Mouse (Mus musculus) megakaryocyte, adult 5-6 weeks (primary cell): ENCODE results near the gene Anapc10. TPM values are rescaled to one million over a fixed set of nuclear protein-coding genes. Genes with fewer than 3 reads are reported as not detected.
"Not testable (repeated sequence)": the region's sequence is repeated elsewhere in the genome, so short reads cannot be mapped to it uniquely, and the experiment has no call there.

Experiments used
- ATAC-seq: 2 replicates; pipeline ENCODE4 v1.8.0; 2016; ENCODE audit warnings: mild to moderate bottlenecking, inconsistent platforms; ENCODE audit not compliant: poor library complexity, severe bottlenecking
- total RNA-seq, 2 experiments: library from RNA; stranded (forward) in 1 of 2; stranded (reverse) in 1 of 2; fragments of 153-499, 151-499 nt in 1 of 2; fragments of 221-1000, 200-1000 nt in 1 of 2; gene quantifications; 2 replicates each; pipeline versions ENCODE4 v1.2.3 to v1.2.4; 2015 to 2017

Gene Anapc10
- 20.1 and 20.5 TPM in 2 replicates for total RNA-seq (2015)
- total RNA-seq (2017): 8.0 and 8.7 TPM in 2 replicates

- ATAC-seq: peak; percentile 96
Measured at GRCm38 (mm10) chr8:79711064-79711961, at the start of gene Anapc10, which contains the start of gene Abce1. Gene Anapc10 (plus strand): TSS chr8:79711820. Gene Abce1 (minus strand): TSS chr8:79711740.

GRCm38 (mm10) chr8:79676461-79676860 lies 35.2 kb upstream of the Anapc10 start:
- no peak for ATAC-seq

- peak; percentile 52 for ATAC-seq
Measured at GRCm38 (mm10) chr8:79679005-79679404, 32.6 kb upstream of the Anapc10 start.

GRCm38 (mm10) chr8:79680083-79680482 lies 31.5 kb upstream of the Anapc10 start:
- peak; percentile 66 for ATAC-seq

GRCm38 (mm10) chr8:79680555-79680954 lies 31.1 kb upstream of the Anapc10 start:
- peak; percentile 79 for ATAC-seq

- no peak for ATAC-seq
Measured at GRCm38 (mm10) chr8:79680965-79681364, 30.7 kb upstream of the Anapc10 start.

- ATAC-seq: not testable (repeated sequence)
Measured at GRCm38 (mm10) chr8:79685927-79686326, 25.7 kb upstream of the Anapc10 start.

- ATAC-seq: no peak
Measured at GRCm38 (mm10) chr8:79692531-79692930, 19.1 kb upstream of the Anapc10 start.

- no peak for ATAC-seq
Measured at GRCm38 (mm10) chr8:79706687-79707086, 4.9 kb upstream of the Anapc10 start.

- no peak for ATAC-seq
Measured at GRCm38 (mm10) chr8:79712676-79713075, 1.1 kb downstream of the Anapc10 start.

- no peak for ATAC-seq
Measured at GRCm38 (mm10) chr8:79721537-79721936, 9.9 kb downstream of the Anapc10 start.

GRCm38 (mm10) chr8:79723308-79723707 lies 11.7 kb downstream of the Anapc10 start:
- no peak for ATAC-seq

GRCm38 (mm10) chr8:79724589-79724988 lies 13.0 kb downstream of the Anapc10 start:
- ATAC-seq: no peak

- no peak for ATAC-seq
Measured at GRCm38 (mm10) chr8:79727900-79728299, 16.3 kb downstream of the Anapc10 start.

GRCm38 (mm10) chr8:79734304-79734703 lies 22.7 kb downstream of the Anapc10 start:
- peak; percentile 99 for ATAC-seq

- ATAC-seq: no peak
Measured at GRCm38 (mm10) chr8:79748171-79748570, 36.6 kb downstream of the Anapc10 start.

- no peak for ATAC-seq
Measured at GRCm38 (mm10) chr8:79748591-79748990, 37.0 kb downstream of the Anapc10 start.

- no peak for ATAC-seq
Measured at GRCm38 (mm10) chr8:79750305-79750704, 38.7 kb downstream of the Anapc10 start.

GRCm38 (mm10) chr8:79794873-79795272 lies 83.3 kb downstream of the Anapc10 start:
- not testable (repeated sequence) for ATAC-seq

GRCm38 (mm10) chr8:79796690-79797089 lies 85.1 kb downstream of the Anapc10 start:
- ATAC-seq: no peak

- no peak for ATAC-seq
Measured at GRCm38 (mm10) chr8:79804499-79804898, 92.9 kb downstream of the Anapc10 start.

GRCm38 (mm10) chr8:79806971-79807370 lies 95.4 kb downstream of the Anapc10 start:
- no peak for ATAC-seq
